Mouse (Mus musculus) forebrain, embryonic 16.5 days (tissue): Measurements from ENCODE around the gene 2510009E07Rik. TPM values are rescaled to one million over a fixed set of nuclear protein-coding genes. Genes with fewer than 3 reads are reported as not detected.
A peak's percentile ranks its signal among the peaks of the same experiment; 100 is the strongest.

Experiments
- ATAC-seq: fragments of 200-750 bp; cut with Nextera tagmentation; 2 replicates; pipeline ENCODE4 v1.8.0; 2017; ENCODE audit warnings: mild to moderate bottlenecking, moderate library complexity
- H3K27ac ChIP-seq: fragments of 300-500 bp; sonication (generic); 2 replicates; pipeline ENCODE4 v1.5.1; 2014; ENCODE audit warnings: low read length, control low read depth
- H3K27me3 ChIP-seq: fragments of 300-500 bp; sonication (generic); replicated peaks from 2 replicates; pipeline ENCODE4 v1.6.1; 2014; ENCODE audit warnings: low read length; ENCODE audit not compliant: control insufficient read depth, insufficient read depth
- H3K36me3 ChIP-seq: fragments of 300-500 bp; sonication (generic); 2 replicates; pipeline ENCODE4 v1.6.1; 2014; ENCODE audit not compliant: control insufficient read depth, insufficient read depth
- H3K4me1 ChIP-seq: fragments of 300-500 bp; sonication (generic); replicated peaks from 2 replicates; pipeline ENCODE4 v1.6.1; 2014; ENCODE audit warnings: low read length; ENCODE audit not compliant: control insufficient read depth, insufficient read depth
- H3K4me2 ChIP-seq: fragments of 300-500 bp; sonication (generic); 2 replicates; pipeline ENCODE4 v1.6.1; 2014; ENCODE audit warnings: mild to moderate bottlenecking, low read length, control low read depth
- H3K4me3 ChIP-seq: fragments of 300-500 bp; sonication (generic); replicated peaks from 2 replicates; pipeline ENCODE4 v1.5.1; 2014; ENCODE audit warnings: mild to moderate bottlenecking, low read length, control low read depth
- H3K9ac ChIP-seq: fragments of 300-500 bp; sonication (generic); replicated peaks from 2 replicates; pipeline ENCODE4 v1.6.1; 2014; ENCODE audit warnings: low read depth, low read length, control low read depth
- H3K9me3 ChIP-seq: fragments of 300-500 bp; sonication (generic); 2 replicates; pipeline ENCODE4 v1.6.1; 2016; ENCODE audit warnings: low read length; ENCODE audit not compliant: control insufficient read depth
- whole genome bisulfite sequencing: fragments of 180-500 bp; shearing (Covaris S2); extraction: QIAGEN DNeasy Blood & Tissue Kit; methylation state at CpG from one replicate; pipeline ENCODE4 v1.1.7; 2014; 5-methylcytosine and 5-hydroxymethylcytosine counted together
- polyA plus RNA-seq: library from polyadenylated mRNA; unstranded; fragments of >200 nt; fragmentation: Nextera tagmentation; extraction: Ambion mirVana; gene quantifications from 2 replicates; pipeline ENCODE4 v1.2.1, GENCODE M21; 2015

The 2510009E07Rik gene
- polyA plus RNA-seq, 1 experiment from 2014 or later = 43.0 TPM

GRCm38 (mm10) chr16:21634460-21634859 is 60.0 kb downstream of the 2510009E07Rik start:
- H3K4me2 ChIP-seq = no peak overlapping the region
- no peak overlapping the region for H3K4me3 ChIP-seq
- no peaks in the 10 kb centered on the region for H3K36me3 ChIP-seq
- H3K4me1 ChIP-seq = no peaks in the 10 kb centered on the region
- no peak overlapping the region for H3K9ac ChIP-seq
- no peak overlapping the region for H3K27ac ChIP-seq
- ATAC-seq = no peak
- no peaks in the 10 kb centered on the region for H3K27me3 ChIP-seq
- H3K9me3 ChIP-seq = no peaks in the 10 kb centered on the region

GRCm38 (mm10) chr16:21631815-21632222 is 62.6 kb downstream of the 2510009E07Rik start:
- H3K9me3 ChIP-seq = no peaks in the 10 kb centered on the region
- H3K4me3 ChIP-seq = no peak overlapping the region
- H3K4me2 ChIP-seq = no peak overlapping the region
- H3K9ac ChIP-seq = no peak overlapping the region
- no peak for ATAC-seq
- peaks cover 12% of the 10 kb centered on the region; the same call in 1 of the 2 replicates for H3K4me1 ChIP-seq
- no peaks in the 10 kb centered on the region for H3K36me3 ChIP-seq
- H3K27me3 ChIP-seq = no peaks in the 10 kb centered on the region
- 81% methylated on average over 4 of the region's 4 CpGs for WGBS
- H3K27ac ChIP-seq = no peak overlapping the region

GRCm38 (mm10) chr16:21630614-21631013 is 63.9 kb downstream of the 2510009E07Rik start:
- 92% methylated on average over 4 of the region's 4 CpGs for WGBS
- H3K27me3 ChIP-seq = no peaks in the 10 kb centered on the region
- ATAC-seq = no peak

GRCm38 (mm10) chr16:21628061-21628591 is 66.3 kb downstream of the 2510009E07Rik start:
- 37% methylated on average over 13 of the region's 13 CpGs for WGBS
- no peak overlapping the region for H3K4me3 ChIP-seq
- peak overlapping the region; percentile 17; the same call in 1 of the 2 replicates for H3K4me2 ChIP-seq
- ATAC-seq = peak; percentile 49
- H3K9me3 ChIP-seq = no peaks in the 10 kb centered on the region
- peaks cover 16% of the 10 kb centered on the region; the same call in 1 of the 2 replicates for H3K4me1 ChIP-seq
- H3K9ac ChIP-seq = no peak overlapping the region
- no peak overlapping the region for H3K27ac ChIP-seq
- H3K27me3 ChIP-seq = no peaks in the 10 kb centered on the region
- H3K36me3 ChIP-seq = no peaks in the 10 kb centered on the region

More at GRCm38 (mm10) chr16:21630614-21631013, 63.9 kb downstream of the 2510009E07Rik start:
- H3K4me2 ChIP-seq = no peak overlapping the region
- no peak overlapping the region for H3K27ac ChIP-seq
- no peaks in the 10 kb centered on the region for H3K9me3 ChIP-seq
- no peak overlapping the region for H3K9ac ChIP-seq
- H3K4me3 ChIP-seq = no peak overlapping the region
- no peaks in the 10 kb centered on the region for H3K36me3 ChIP-seq
- H3K4me1 ChIP-seq = peaks cover 16% of the 10 kb centered on the region; the same call in 1 of the 2 replicates

- no peaks in the 10 kb centered on the region for H3K9me3 ChIP-seq
- no peaks in the 10 kb centered on the region for H3K27me3 ChIP-seq
- H3K27ac ChIP-seq = no peak overlapping the region
- 30% methylated on average over 6 of the region's 6 CpGs for WGBS
- no peak overlapping the region for H3K9ac ChIP-seq
- H3K4me1 ChIP-seq = peaks cover 16% of the 10 kb centered on the region; the same call in 1 of the 2 replicates
- no peaks in the 10 kb centered on the region for H3K36me3 ChIP-seq
- no peak overlapping the region for H3K4me3 ChIP-seq
- no peak overlapping the region for H3K4me2 ChIP-seq
- no peak for ATAC-seq
Measured at GRCm38 (mm10) chr16:21627248-21627647, 67.2 kb downstream of the 2510009E07Rik start.

GRCm38 (mm10) chr16:21625784-21626634 is 68.5 kb downstream of the 2510009E07Rik start:
- H3K4me2 ChIP-seq = no peak overlapping the region
- no peak overlapping the region for H3K27ac ChIP-seq
- no peaks in the 10 kb centered on the region for H3K36me3 ChIP-seq
- H3K27me3 ChIP-seq = no peaks in the 10 kb centered on the region
- H3K9me3 ChIP-seq = no peaks in the 10 kb centered on the region
- H3K4me1 ChIP-seq = peaks cover 16% of the 10 kb centered on the region; the same call in 1 of the 2 replicates
- 55% methylated on average over 6 of the region's 6 CpGs for WGBS
- no peak overlapping the region for H3K9ac ChIP-seq
- H3K4me3 ChIP-seq = no peak overlapping the region
- ATAC-seq = peak; percentile 44; the same call in 1 of the 2 replicates

- no peaks in the 10 kb centered on the region for H3K9me3 ChIP-seq
- H3K4me2 ChIP-seq = no peak overlapping the region
- H3K4me3 ChIP-seq = no peak overlapping the region
- H3K27ac ChIP-seq = no peak overlapping the region
- no peak overlapping the region for H3K9ac ChIP-seq
- H3K36me3 ChIP-seq = no peaks in the 10 kb centered on the region
- no peaks in the 10 kb centered on the region for H3K27me3 ChIP-seq
- no peak for ATAC-seq
- WGBS = 76% methylated on average over 2 of the region's 2 CpGs
- 0 out of 2 replicates have a peak, but pooled peaks cover under 1% of the 10 kb centered on the region for H3K4me1 ChIP-seq
Measured at GRCm38 (mm10) chr16:21620630-21621029, 73.8 kb downstream of the 2510009E07Rik start.

GRCm38 (mm10) chr16:21615802-21616201 is 78.7 kb downstream of the 2510009E07Rik start:
- H3K36me3 ChIP-seq = no peaks in the 10 kb centered on the region
- no peak overlapping the region for H3K9ac ChIP-seq
- H3K27ac ChIP-seq = no peak overlapping the region
- H3K4me1 ChIP-seq = no peaks in the 10 kb centered on the region
- no peaks in the 10 kb centered on the region for H3K9me3 ChIP-seq
- 49% methylated on average over 7 of the region's 7 CpGs for WGBS
- H3K4me3 ChIP-seq = no peak overlapping the region
- no peak for ATAC-seq
- no peak overlapping the region for H3K4me2 ChIP-seq
- H3K27me3 ChIP-seq = no peaks in the 10 kb centered on the region

- Histone ChIP-seq H3K4me2 (no peak overlapping the region), H3K4me3 (no peak overlapping the region), H3K27ac (no peak overlapping the region), H3K27me3 (no peaks in the 10 kb centered on the region), H3K9ac (no peak overlapping the region), H3K36me3 (no peaks in the 10 kb centered on the region), H3K9me3 (no peaks in the 10 kb centered on the region), H3K4me1 (peaks cover 6% of the 10 kb centered on the region; the same call in 1 of the 2 replicates)
- 91% methylated on average over 4 of the region's 4 CpGs for WGBS
- ATAC-seq = no peak
Measured at GRCm38 (mm10) chr16:21610473-21610872, 84.0 kb downstream of the 2510009E07Rik start.
